Mouse (Mus musculus) MN1 (cell line): Measurements from ENCODE around the gene Tmem274.
"Not testable (repeated sequence)": the region's sequence is repeated elsewhere in the genome, so short reads cannot be mapped to it uniquely, and the experiment has no call there.

ENCODE experiments used
- DNase-seq: peaks from one replicate; pipeline ENCODE4 v3.0.0-alpha.2; 2016; ENCODE audit warnings: low spot score

Tmem274 gene

GRCm38 (mm10) chr4:149477078-149477477, at the start of gene Tmem274:
TSS of gene Tmem274 (plus strand) at chr4:149477378.
- no peak for DNase-seq

- DNase-seq = no peak
These were observed 47.6 kb upstream of the Tmem274 start for GRCm38 (mm10) chr4:149429592-149429991.

GRCm38 (mm10) chr4:149431887-149432286, 45.3 kb upstream of the Tmem274 start:
- not testable (repeated sequence) for DNase-seq

GRCm38 (mm10) chr4:149440576-149440975, 36.6 kb upstream of the Tmem274 start:
- peak; percentile 48 for DNase-seq

GRCm38 (mm10) chr4:149442436-149442835, 34.7 kb upstream of the Tmem274 start:
- peak; percentile 25 for DNase-seq

GRCm38 (mm10) chr4:149444465-149444864, 32.7 kb upstream of the Tmem274 start:
- DNase-seq = no peak

GRCm38 (mm10) chr4:149444964-149445701, 32.0 kb upstream of the Tmem274 start:
- DNase-seq = peak; percentile 98

- peak; percentile 83 for DNase-seq
These were observed 31.3 kb upstream of the Tmem274 start for GRCm38 (mm10) chr4:149445868-149446267.

GRCm38 (mm10) chr4:149446309-149446708, 30.9 kb upstream of the Tmem274 start:
- no peak for DNase-seq

GRCm38 (mm10) chr4:149450636-149451035, 26.5 kb upstream of the Tmem274 start:
- DNase-seq = no peak

GRCm38 (mm10) chr4:149453656-149454055, 23.5 kb upstream of the Tmem274 start:
- no peak for DNase-seq

- no peak for DNase-seq
These were observed 22.9 kb upstream of the Tmem274 start for GRCm38 (mm10) chr4:149454263-149454662.

- DNase-seq = no peak
These were observed 22.3 kb upstream of the Tmem274 start, which contains the start of gene Rbp7 for GRCm38 (mm10) chr4:149454879-149455278. TSS of gene Rbp7 (minus strand) at chr4:149454978.

GRCm38 (mm10) chr4:149457163-149457562, 20.0 kb upstream of the Tmem274 start:
- DNase-seq = not testable (repeated sequence)

- DNase-seq = peak; percentile 43
These were observed 19.2 kb upstream of the Tmem274 start for GRCm38 (mm10) chr4:149457831-149458430.

GRCm38 (mm10) chr4:149458526-149458925, 18.7 kb upstream of the Tmem274 start:
- DNase-seq = peak; percentile 51

GRCm38 (mm10) chr4:149459425-149459824, 17.8 kb upstream of the Tmem274 start:
- no peak for DNase-seq

GRCm38 (mm10) chr4:149460475-149460874, 16.7 kb upstream of the Tmem274 start:
- not testable (repeated sequence) for DNase-seq

- no peak for DNase-seq
These were observed 15.4 kb upstream of the Tmem274 start for GRCm38 (mm10) chr4:149461579-149462304.

GRCm38 (mm10) chr4:149462305-149462971, 14.7 kb upstream of the Tmem274 start:
- no peak for DNase-seq

GRCm38 (mm10) chr4:149463435-149463950, 13.7 kb upstream of the Tmem274 start:
- no peak for DNase-seq

- no peak for DNase-seq
These were observed 7.6 kb upstream of the Tmem274 start for GRCm38 (mm10) chr4:149469557-149469956.
